8 mouse cellular contexts compared by ENCODE assay signal in genomic region chr12:81619302-81619701, GRCm38 (mm10). TPM values are rescaled to one million over a fixed set of nuclear protein-coding genes. Genes with fewer than 3 reads are reported as not detected.
DNase-seq lines count a peak whose midpoint lies in the region; TF ChIP-seq lines count a peak whose summit lies in the region.
"Had no signal": no experiment of that assay in that cellular context is flagged by ENCODE, and none has a peak within 500 bp of the region (broad histone marks: within the 10 kb centered on the region; RNA-seq: fewer than 3 reads in every experiment).

No protein-coding gene starts in this region.

- no peak overlapping the region for H3K27ac ChIP-seq in ES-Bruce4 (ENCODE audit: insufficient read depth, low read length)
- no peak overlapping the region for H3K27ac ChIP-seq in small intestine, adult 2 months (ENCODE audit: insufficient read depth, low read depth, low read length)
- H3K27ac ChIP-seq: macrophage had no signal

- H3K36me3 ChIP-seq in ES-Bruce4 (ENCODE audit: control insufficient read depth, insufficient read depth, low read length, poor library complexity, severe bottlenecking) = no peaks in the 10 kb centered on the region
- no peaks in the 10 kb centered on the region for H3K36me3 ChIP-seq in small intestine, adult 2 months (ENCODE audit: control insufficient read depth, insufficient read depth, low read length)

- no peaks in the 10 kb centered on the region for H3K27me3 ChIP-seq in ES-Bruce4 (ENCODE audit: control insufficient read depth, insufficient read depth, low read length, poor library complexity, severe bottlenecking)
- H3K27me3 ChIP-seq in small intestine, adult 2 months (ENCODE audit: control insufficient read depth, insufficient read depth, low read length) = 0 out of 2 replicates have a peak, but pooled peaks cover 4% of the 10 kb centered on the region

- H3K9ac ChIP-seq in ES-Bruce4 (ENCODE audit: low read depth, poor library complexity, severe bottlenecking) = no peak overlapping the region

- TF ChIP-seq EP300 in ES-Bruce4 (IDR thresholded peaks at IDR 0.05; ENCODE audit: insufficient read depth, low read depth, low read length) = no peak

- H3K9me3 ChIP-seq in ES-Bruce4 (replicated peaks; ENCODE audit: control insufficient read depth, insufficient read depth, low read length, poor library complexity, severe bottlenecking) = no peaks in the 10 kb centered on the region

- TF ChIP-seq POLR2A in ES-Bruce4 (IDR thresholded peaks at IDR 0.05; ENCODE audit: insufficient read depth, low read length) = no peak
- no peak for TF ChIP-seq POLR2A in small intestine, adult 2 months (IDR thresholded peaks at IDR 0.05; ENCODE audit: low read depth, low read length)

- 6% methylated on average over 5 of the region's 5 CpGs for WGBS in small intestine, adult 2 months

- H3K4me1 ChIP-seq in ES-Bruce4 (ENCODE audit: control insufficient read depth, insufficient read depth, low read length) = no peaks in the 10 kb centered on the region
- H3K4me1 ChIP-seq in small intestine, adult 2 months (ENCODE audit: control insufficient read depth, insufficient read depth, insufficient read length, low read length) = no peaks in the 10 kb centered on the region

- TF ChIP-seq CTCF in ES-Bruce4 (IDR thresholded peaks at IDR 0.05; ENCODE audit: low read depth, low read length) = peak; percentile 58
- peak; percentile 53; the same call in 1 of the 2 replicates for TF ChIP-seq CTCF in small intestine, adult 2 months (IDR thresholded peaks at IDR 0.05; ENCODE audit: extremely low read depth, insufficient read length, insufficient replicate concordance, low read depth, low read length)

- no peak overlapping the region for H3K4me3 ChIP-seq in ES-Bruce4 (ENCODE audit: low read depth, low read length)
- H3K4me3 ChIP-seq in small intestine, adult 2 months (ENCODE audit: low read depth, low read length) = no peak overlapping the region

- DNase-seq in adrenal gland, adult 18-20 months (ENCODE audit: low spot score in 2 of 2) = peak; percentile 65 to 71
- DNase-seq in embryo, embryonic 10 days (ENCODE audit: low spot score) = peak; percentile 77
- DNase-seq in heart, adult 9 months (ENCODE audit: low spot score in 2 of 2) = peak; percentile 28 to 58
- DNase-seq in layer of hippocampus, adult 9-11 months = peak; percentile 56
- peak; percentile 45 to 82 for DNase-seq in lung, postnatal 4 days

RNA-seq across cellular contexts. Expression of gene Ttc9, which starts 11.7 kb away (rescaled TPM):
- polyA plus RNA-seq in ES-Bruce4 (2011; ENCODE audit: insufficient read depth, insufficient read length, low read depth, missing spikeins) = 1.8 and 2.4 TPM in 2 replicates
- 1 to 10 TPM; 3.5 to 4.1 TPM for total RNA-seq in adrenal gland, adult 18-20 months (2021)
- 0.20 and 0.60 TPM in 2 replicates for polyA plus RNA-seq in small intestine, adult 2 months (2012; rRNA removed)
- polyA plus RNA-seq: macrophage had no signal

RNA-seq across cellular contexts. Expression of gene Med6, which starts 24.5 kb away (rescaled TPM):
- polyA plus RNA-seq in ES-Bruce4 (2011; ENCODE audit: insufficient read depth, insufficient read length, low read depth, missing spikeins) = 70.4 and 74.4 TPM in 2 replicates
- total RNA-seq in adrenal gland, adult 18-20 months (2021) = 10 to 100 TPM; 21.8 to 24.2 TPM
- 0.55 and 2.3 TPM in 2 replicates for polyA plus RNA-seq in small intestine, adult 2 months (2012; rRNA removed)

RNA-seq across cellular contexts. Expression of gene Adam21, which starts 51.0 kb away (rescaled TPM):
- polyA plus RNA-seq in ES-Bruce4 (2011; ENCODE audit: insufficient read depth, insufficient read length, low read depth, missing spikeins) = 0.30 TPM in 1 of 2 replicates, not detected in the other
- not detected for total RNA-seq in adrenal gland, adult 18-20 months (2021)
- polyA plus RNA-seq in small intestine, adult 2 months (2012; rRNA removed) = 0.03 and 0.06 TPM in 2 replicates

Comparison
In these comparisons a context has a peak if more than half of its experiments do, and no peak if none do; other contexts are left out.
1. RNA of gene Med6, which starts 24.5 kb away (polyA plus RNA-seq): 70.4 to 74.4 TPM in ES-Bruce4; 0.55 to 2.3 TPM in small intestine, adult 2 months; every median in the first group is over 10 times any median in the second.
2. Peak in every context shown above with its lines, with median percentiles within 50 percentile points of each other: DNase-seq.